In genomic region chr9:107744061-107744460, GRCm38 (mm10) we compare ENCODE assay signal across 18 mouse cellular contexts.
"Had no signal": no experiment of that assay in that cellular context is flagged by ENCODE, and none has a peak within 500 bp of the region (broad histone marks: within the 10 kb centered on the region; RNA-seq: fewer than 3 reads in every experiment).

No protein-coding gene starts in this region.

- H3K27ac ChIP-seq: kidney, postnatal 0 days; limb, embryonic 10.5 days; limb, embryonic 13.5 days; liver, embryonic 13.5 days; neural tube, embryonic 12.5 days; stomach, embryonic 15.5 days had no signal

- H3K4me3 ChIP-seq: limb, embryonic 10.5 days; limb, embryonic 13.5 days; liver, embryonic 13.5 days; neural tube, embryonic 12.5 days; stomach, embryonic 15.5 days had no signal

- H3K4me2 ChIP-seq: limb, embryonic 13.5 days; liver, embryonic 13.5 days; lung, embryonic 14.5 days; midbrain, embryonic 11.5 days; neural tube, embryonic 12.5 days; stomach, embryonic 15.5 days had no signal

- H3K9ac ChIP-seq: limb, embryonic 13.5 days; liver, embryonic 13.5 days; lung, embryonic 14.5 days; neural tube, embryonic 12.5 days; stomach, embryonic 15.5 days had no signal

- DNase-seq: kidney, adult 18-20 months; kidney, postnatal 25 days; liver; liver, embryonic 13.5 days; lung, embryonic 14.5 days; midbrain, embryonic 14.5 days; retina, postnatal 1 day; right cerebral cortex, postnatal 25 days; spleen, adult 18-20 months; thymus, postnatal 25 days had no signal

- H3K27me3 ChIP-seq: limb, embryonic 13.5 days; liver, embryonic 13.5 days; neural tube, embryonic 12.5 days; stomach, embryonic 15.5 days had no signal

- ATAC-seq: intestine, embryonic 16.5 days; lung, postnatal 0 days had no signal

- H3K4me1 ChIP-seq: limb, embryonic 10.5 days; limb, embryonic 13.5 days; neural tube, embryonic 12.5 days; stomach, embryonic 15.5 days had no signal

- H3K9me3 ChIP-seq: limb, embryonic 10.5 days; liver, embryonic 13.5 days; neural tube, embryonic 12.5 days; stomach, embryonic 15.5 days had no signal
